Mouse (Mus musculus) neural tube, embryonic 14.5 days (tissue): ENCODE results near the gene Olfr571. TPM values are rescaled to one million over a fixed set of nuclear protein-coding genes. Genes with fewer than 3 reads are reported as not detected.

Experiments used
- polyA plus RNA-seq: library from polyadenylated mRNA; unstranded; fragments of >200 nt; fragmentation: Nextera tagmentation; extraction: Ambion mirVana; gene quantifications from 2 replicates; pipeline ENCODE4 v1.2.1, GENCODE M21; 2014

Olfr571 gene
- polyA plus RNA-seq, 1 experiment from 2014 or later: not detected

Other genes starting within 250 kb of the Olfr571 start
- gene Trim68, start 230.2 kb downstream of the Olfr571 start, polyA plus RNA-seq: 8.0 and 8.7 TPM in 2 replicates
- gene Olfr557, start 221.6 kb downstream of the Olfr571 start, polyA plus RNA-seq: not detected in 2 replicates
- gene Olfr558, start 215.3 kb downstream of the Olfr571 start, polyA plus RNA-seq: 0.12 and 0.36 TPM in 2 replicates
- gene Olfr33, start 198.5 kb downstream of the Olfr571 start, polyA plus RNA-seq: not detected in 2 replicates
- not detected in 2 replicates for gene Olfr559, start 190.0 kb downstream of the Olfr571 start, polyA plus RNA-seq
- not detected in 2 replicates for gene Olfr560, start 158.2 kb downstream of the Olfr571 start, polyA plus RNA-seq
- gene Olfr78, start 158.1 kb downstream of the Olfr571 start, polyA plus RNA-seq: 0.19 TPM in 1 of 2 replicates, not detected in the other
- gene Olfr561, start 146.3 kb downstream of the Olfr571 start, polyA plus RNA-seq: not detected in 2 replicates
- gene Olfr564, start 114.1 kb downstream of the Olfr571 start, polyA plus RNA-seq: not detected in 2 replicates
- not detected in 2 replicates for gene Olfr566, start 58.8 kb downstream of the Olfr571 start, polyA plus RNA-seq
- gene Olfr568, start 40.4 kb downstream of the Olfr571 start, polyA plus RNA-seq: not detected in 2 replicates
- not detected in 2 replicates for gene Olfr569, start 26.7 kb downstream of the Olfr571 start, polyA plus RNA-seq
- not detected in 2 replicates for gene Olfr570, start 23.0 kb downstream of the Olfr571 start, polyA plus RNA-seq
- gene Olfr572, start 6.9 kb upstream of the Olfr571 start, polyA plus RNA-seq: not detected in 2 replicates
- not detected in 2 replicates for gene Olfr573-ps1, start 25.0 kb upstream of the Olfr571 start, polyA plus RNA-seq
- gene Olfr574, start 30.9 kb upstream of the Olfr571 start, polyA plus RNA-seq: not detected in 2 replicates
- gene Olfr575, start 41.2 kb upstream of the Olfr571 start, polyA plus RNA-seq: not detected in 2 replicates
- not detected in 2 replicates for gene Olfr576, start 45.1 kb upstream of the Olfr571 start, polyA plus RNA-seq
- gene Olfr577, start 58.4 kb upstream of the Olfr571 start, polyA plus RNA-seq: not detected in 2 replicates
- not detected in 2 replicates for gene Olfr578, start 71.8 kb upstream of the Olfr571 start, polyA plus RNA-seq
- not detected in 2 replicates for gene Olfr582, start 120.5 kb upstream of the Olfr571 start, polyA plus RNA-seq
- not detected in 2 replicates for gene Olfr583, start 133.8 kb upstream of the Olfr571 start, polyA plus RNA-seq
- not detected in 2 replicates for gene Olfr584, start 164.3 kb upstream of the Olfr571 start, polyA plus RNA-seq
- gene Olfr585, start 180.2 kb upstream of the Olfr571 start, polyA plus RNA-seq: not detected in 2 replicates
- gene Olfr586, start 208.1 kb upstream of the Olfr571 start, polyA plus RNA-seq: not detected in 2 replicates
- not detected in 2 replicates for gene Olfr588-ps1, start 223.3 kb upstream of the Olfr571 start, polyA plus RNA-seq
- not detected in 2 replicates for gene Olfr589, start 238.8 kb upstream of the Olfr571 start, polyA plus RNA-seq